ENCODE assay signal across 8 mouse cellular contexts in genomic region chr5:111228302-111229040, GRCm38 (mm10).
A peak's percentile ranks its signal among the peaks of the same experiment; 100 is the strongest.
DNase-seq lines count a peak whose midpoint lies in the region; ATAC-seq and TF ChIP-seq lines count a peak whose summit lies in the region.

No protein-coding gene starts in this region.

- no peak overlapping the region for H3K4me3 ChIP-seq in embryonic facial prominence, embryonic 13.5 days
- H3K4me3 ChIP-seq in left cerebral cortex, adult 2 months = no peak overlapping the region
- H3K4me3 ChIP-seq in midbrain, embryonic 12.5 days = no peak overlapping the region

- peak overlapping the region; percentile 55 for H3K27ac ChIP-seq in embryonic facial prominence, embryonic 13.5 days
- H3K27ac ChIP-seq in left cerebral cortex, adult 2 months = peak overlapping the region; percentile 70
- peak overlapping the region; percentile 75 for H3K27ac ChIP-seq in midbrain, embryonic 12.5 days (replicated peaks)

- 39% methylated on average over 14 of the region's 14 CpGs for WGBS in embryonic facial prominence, embryonic 13.5 days
- 30% methylated on average over 14 of the region's 14 CpGs for WGBS in midbrain, embryonic 12.5 days

- no peak for ATAC-seq in embryonic facial prominence, embryonic 13.5 days (ENCODE audit: insufficient number of reproducible peaks, insufficient read depth, low FRiP score, low TSS enrichment, low read depth)
- peak; percentile 62; the same call in 1 of the 2 replicates for ATAC-seq in midbrain, embryonic 12.5 days (ENCODE audit: low FRiP score, low read depth)

- H3K9me3 ChIP-seq in embryonic facial prominence, embryonic 13.5 days = no peaks in the 10 kb centered on the region
- no peaks in the 10 kb centered on the region for H3K9me3 ChIP-seq in midbrain, embryonic 12.5 days

- peak; percentile 48 to 59 for DNase-seq in cerebellum, postnatal 10 days
- DNase-seq in cerebellum, adult 18-20 months = no peak
- peak; percentile 52 to 55 for DNase-seq in heart, postnatal 14 days
- DNase-seq in left cerebral cortex, adult 2 months (ENCODE audit: extremely low spot score in 1 of 2, low spot score in 2 of 2) = peak; percentile 31 to 50
- DNase-seq in spleen, postnatal 14 days (ENCODE audit: low spot score in 2 of 2) = no peak
- no peak for DNase-seq in cerebellum, adult 9-10 months

- 0 out of 2 replicates have a peak overlapping the region, but pooled peaks have one; percentile 33 for H3K9ac ChIP-seq in embryonic facial prominence, embryonic 13.5 days
- H3K9ac ChIP-seq in midbrain, embryonic 12.5 days (replicated peaks) = 0 out of 2 replicates have a peak overlapping the region, but pooled peaks have one; percentile 25

- peaks cover 45% of the 10 kb centered on the region for H3K4me1 ChIP-seq in embryonic facial prominence, embryonic 13.5 days
- peaks cover 72% of the 10 kb centered on the region for H3K4me1 ChIP-seq in midbrain, embryonic 12.5 days

- no peak for TF ChIP-seq CTCF in left cerebral cortex, adult 2 months (IDR thresholded peaks at IDR 0.05)

- no peaks in the 10 kb centered on the region for H3K27me3 ChIP-seq in embryonic facial prominence, embryonic 13.5 days
- H3K27me3 ChIP-seq in midbrain, embryonic 12.5 days = peaks cover 11% of the 10 kb centered on the region

- no peak overlapping the region for H3K4me2 ChIP-seq in embryonic facial prominence, embryonic 13.5 days
- no peak overlapping the region for H3K4me2 ChIP-seq in midbrain, embryonic 12.5 days (replicated peaks)

- H3K36me3 ChIP-seq in embryonic facial prominence, embryonic 13.5 days = peaks cover 73% of the 10 kb centered on the region
- H3K36me3 ChIP-seq in midbrain, embryonic 12.5 days = peaks cover 42% of the 10 kb centered on the region

- intact Hi-C loops in heart, postnatal 14 days (cut with DNase I) = loop anchor here (2.0 kb wide), 1 partner anchor 28 kb away; no protein-coding TSS in a partner anchor
- intact Hi-C loops in left cerebral cortex, adult 2 months (cut with DNase I) = no loop called here

Comparison
In these comparisons a context has a peak if more than half of its experiments do, and no peak if none do; other contexts are left out.
1. DNase-seq: peak in cerebellum, postnatal 10 days (2 of 2), heart, postnatal 14 days (2 of 2) and left cerebral cortex, adult 2 months (2 of 2); none in cerebellum, adult 18-20 months (0 of 2), spleen, postnatal 14 days (0 of 2) and cerebellum, adult 9-10 months (single experiment).
2. Peak in every context shown above with its lines, with median percentiles within 50 percentile points of each other: H3K27ac ChIP-seq.